Mouse (Mus musculus) embryonic stem cell, embryonic (primary cell): ENCODE results near the gene Pea15a.

Source experiments
- CTCF ChIA-PET, 4 experiments: fragments of 300-600 bp in 2 of 4; fragments of 350-600 bp in 2 of 4; sonication (Branson Sonifier 250); formaldehyde crosslinking; loops; one replicate each; lab custom pipeline; 2022; ENCODE audit warnings: inconsistent platforms in 2 of 4; lab: Charles Lee
- POLR2A ChIA-PET, 4 experiments: fragments of 300-600 bp in 2 of 4; fragments of 350-600 bp in 2 of 4; sonication (Branson Sonifier 250); formaldehyde crosslinking; loops; one replicate each; lab custom pipeline; 2022; ENCODE audit warnings: antibody characterized with exemption in 4 of 4, inconsistent platforms in 1 of 4; lab: Charles Lee

The Pea15a gene

GRCm38 (mm10) chr1:172198316-172198715 is 8.3 kb downstream of the Pea15a start:
- ChIA-PET POLR2A (interaction anchor here in 2 of 4 experiments (0.7 to 2.0 kb wide), 9 partner anchors 8 to 116 kb away, joined by 3 to 9 read pairs (median 3); partner anchors contain the start of genes Pea15a (in 2 of the 2) and Atp1a4 (in 1 of the 2)), CTCF (interaction anchor here in 1 of 4 experiments (0.6 to 1.4 kb wide), 2 partner anchors 14 to 114 kb away, joined by 3 to 5 read pairs; no protein-coding TSS in a partner anchor)

- ChIA-PET CTCF (interaction anchor here in 1 of 4 experiments (0.6 to 1.4 kb wide), 2 partner anchors 14 to 114 kb away, joined by 3 to 5 read pairs; no protein-coding TSS in a partner anchor), POLR2A (interaction anchor here in 2 of 4 experiments (0.7 to 2.0 kb wide), 9 partner anchors 9 to 117 kb away, joined by 3 to 9 read pairs (median 3); partner anchors contain the start of genes Pea15a (in 2 of the 2) and Atp1a4 (in 1 of the 2))
Measured at GRCm38 (mm10) chr1:172197851-172198250, 8.8 kb downstream of the Pea15a start.

GRCm38 (mm10) chr1:172197146-172197545 is 9.5 kb downstream of the Pea15a start:
- ChIA-PET POLR2A (interaction anchor here in 2 of 4 experiments (1.0 to 2.0 kb wide), 8 partner anchors 9 to 118 kb away, joined by 3 to 9 read pairs (median 4); partner anchors contain the start of genes Pea15a (in 2 of the 2), Atp1a4 (in 1 of the 2) and Dcaf8 (in 1 of the 2)), CTCF (no interaction called here)

- CTCF ChIA-PET = interaction anchor here in 1 of 4 experiments (0.6 to 1.1 kb wide), 3 partner anchors 9 to 160 kb away, joined by 3 to 4 read pairs (median 3); no protein-coding TSS in a partner anchor
- POLR2A ChIA-PET = interaction anchor here in 2 of 4 experiments (0.6 to 2.5 kb wide), 14 partner anchors 8 to 761 kb away, joined by 3 to 16 read pairs (median 4); partner anchors contain the start of gene Pea15a (in 2 of the 2)
Measured at GRCm38 (mm10) chr1:172194435-172194834, 12.2 kb downstream of the Pea15a start.

GRCm38 (mm10) chr1:172192217-172192616 is 14.4 kb downstream of the Pea15a start:
- ChIA-PET CTCF (interaction anchor here in 1 of 4 experiments (1.2 kb wide), 1 partner anchor 172 kb away, joined by 3 read pairs; no protein-coding TSS in a partner anchor), POLR2A (interaction anchor here in 2 of 4 experiments (0.5 to 1.6 kb wide), 12 partner anchors 10 to 148 kb away, joined by 3 to 4 read pairs (median 3); partner anchors contain the start of gene Atp1a4 (in 1 of the 2))

- ChIA-PET CTCF (interaction anchor here in 1 of 4 experiments (1.2 kb wide), 1 partner anchor 173 kb away, joined by 3 read pairs; no protein-coding TSS in a partner anchor), POLR2A (interaction anchor here in 1 of 4 experiments (0.6 to 1.6 kb wide), 5 partner anchors 14 to 148 kb away, joined by 3 to 4 read pairs (median 3); partner anchors contain the start of gene Atp1a4)
Measured at GRCm38 (mm10) chr1:172191578-172191977, 15.0 kb downstream of the Pea15a start.

- ChIA-PET CTCF (interaction anchor here in 2 of 4 experiments (0.6 to 2.0 kb wide), 2 partner anchors 18 to 22 kb away, joined by 3 to 4 read pairs; partner anchors contain the start of gene Pea15a (in 1 of the 2)), POLR2A (interaction anchor here in 1 of 4 experiments (1.0 to 4.1 kb wide), 3 partner anchors 12 to 18 kb away, joined by 3 to 17 read pairs (median 5); partner anchors contain the start of gene Pea15a)
Measured at GRCm38 (mm10) chr1:172188891-172189290, 17.7 kb downstream of the Pea15a start.

- ChIA-PET CTCF (interaction anchor here in 1 of 4 experiments (0.7 kb wide), 1 partner anchor 125 kb away, joined by 3 read pairs; no protein-coding TSS in a partner anchor), POLR2A (interaction anchor here in 3 of 4 experiments (0.6 to 4.1 kb wide), 10 partner anchors 8 to 693 kb away, joined by 3 to 17 read pairs (median 4); partner anchors contain the start of gene Pea15a (in 1 of the 3))
Measured at GRCm38 (mm10) chr1:172186401-172187289, 20.0 kb downstream of the Pea15a start.

- POLR2A ChIA-PET = interaction anchor here in 3 of 4 experiments (0.6 to 3.4 kb wide), 10 partner anchors 8 to 128 kb away, joined by 3 to 13 read pairs (median 5); partner anchors contain the start of genes Dcaf8 (in 1 of the 3) and Pex19 (in 1 of the 3)
- CTCF ChIA-PET = no interaction called here
Measured at GRCm38 (mm10) chr1:172183915-172184314, 22.7 kb downstream of the Pea15a start.

- ChIA-PET CTCF (interaction anchor here in 2 of 4 experiments (0.6 kb wide), 3 partner anchors 55 to 130 kb away, joined by 3 to 4 read pairs (median 3); no protein-coding TSS in a partner anchor), POLR2A (interaction anchor here (0.6 to 3.4 kb wide), 17 partner anchors 9 to 352 kb away, joined by 3 to 13 read pairs (median 5); partner anchors contain the start of genes Pea15a (in 2 of the 4), Copa (in 1 of the 4), Dcaf8 (in 1 of the 4) and Gm10521 (in 1 of the 4))
Measured at GRCm38 (mm10) chr1:172183056-172183455, 23.5 kb downstream of the Pea15a start.

- CTCF ChIA-PET = interaction anchor here in 1 of 4 experiments (1.1 kb wide), 2 partner anchors 62 to 120 kb away, joined by 3 read pairs; no protein-coding TSS in a partner anchor
- POLR2A ChIA-PET = interaction anchor here in 2 of 4 experiments (0.9 to 3.4 kb wide), 9 partner anchors 11 to 99 kb away, joined by 3 to 13 read pairs (median 4); partner anchors contain the start of genes Ncstn (in 2 of the 2), Copa (in 1 of the 2) and Dcaf8 (in 1 of the 2)
Measured at GRCm38 (mm10) chr1:172181777-172182176, 24.8 kb downstream of the Pea15a start.

GRCm38 (mm10) chr1:172180881-172181280 is 25.7 kb downstream of the Pea15a start:
- POLR2A ChIA-PET = interaction anchor here in 2 of 4 experiments (1.1 to 3.4 kb wide), 4 partner anchors 11 to 33 kb away, joined by 3 to 13 read pairs (median 5); partner anchors contain the start of gene Dcaf8 (in 1 of the 2)
- CTCF ChIA-PET = no interaction called here

GRCm38 (mm10) chr1:172179102-172179501 is 27.5 kb downstream of the Pea15a start:
- CTCF ChIA-PET = no interaction called here
- POLR2A ChIA-PET = interaction anchor here in 1 of 4 experiments (1.9 kb wide), 1 partner anchor 11 kb away, joined by 4 read pairs; no protein-coding TSS in a partner anchor

GRCm38 (mm10) chr1:172177791-172178190 is 28.8 kb downstream of the Pea15a start:
- POLR2A ChIA-PET = interaction anchor here in 2 of 4 experiments (0.9 to 3.9 kb wide), 14 partner anchors 9 to 66 kb away, joined by 3 to 17 read pairs (median 4); partner anchors contain the start of genes Pea15a (in 2 of the 2) and Dcaf8 (in 1 of the 2)
- CTCF ChIA-PET = interaction anchor here in 3 of 4 experiments (0.7 to 1.9 kb wide), 4 partner anchors 16 to 147 kb away, joined by 3 to 6 read pairs (median 3); no protein-coding TSS in a partner anchor

- ChIA-PET CTCF (no interaction called here), POLR2A (interaction anchor here in 2 of 4 experiments (0.6 to 2.1 kb wide), 5 partner anchors 21 to 132 kb away, joined by 3 to 5 read pairs (median 4); partner anchors contain the start of gene Pea15a (in 1 of the 2))
Measured at GRCm38 (mm10) chr1:172173181-172173580, 33.4 kb downstream of the Pea15a start.

- POLR2A ChIA-PET = interaction anchor here in 3 of 4 experiments (0.6 to 2.1 kb wide), 13 partner anchors 10 to 139 kb away, joined by 3 to 7 read pairs (median 4); partner anchors contain the start of genes Dcaf8 (in 1 of the 3) and Pea15a (in 1 of the 3)
Measured at GRCm38 (mm10) chr1:172172381-172172780, 34.2 kb downstream of the Pea15a start.

More at GRCm38 (mm10) chr1:172172381-172172780, 34.2 kb downstream of the Pea15a start:
- CTCF ChIA-PET = interaction anchor here in 2 of 4 experiments (0.6 to 1.2 kb wide), 3 partner anchors 10 to 135 kb away, joined by 3 to 4 read pairs (median 3); no protein-coding TSS in a partner anchor
